Mouse (Mus musculus): Measurements from ENCODE around the gene Vipr1.

Vipr1 gene

GRCm38 (mm10) chr9:121677069-121677468 is 34.6 kb downstream of the Vipr1 start:
- no peak for DNase-seq (ENCODE audit: low spot score in 2 of 2)

GRCm38 (mm10) chr9:121677476-121677875 is 35.0 kb downstream of the Vipr1 start:
- DNase-seq (ENCODE audit: low spot score in 2 of 2), result no peak

GRCm38 (mm10) chr9:121679549-121679948 is 37.0 kb downstream of the Vipr1 start:
- peak in 1 of 2 experiments; percentile 70 for DNase-seq (ENCODE audit: low spot score in 2 of 2)

DNA sequence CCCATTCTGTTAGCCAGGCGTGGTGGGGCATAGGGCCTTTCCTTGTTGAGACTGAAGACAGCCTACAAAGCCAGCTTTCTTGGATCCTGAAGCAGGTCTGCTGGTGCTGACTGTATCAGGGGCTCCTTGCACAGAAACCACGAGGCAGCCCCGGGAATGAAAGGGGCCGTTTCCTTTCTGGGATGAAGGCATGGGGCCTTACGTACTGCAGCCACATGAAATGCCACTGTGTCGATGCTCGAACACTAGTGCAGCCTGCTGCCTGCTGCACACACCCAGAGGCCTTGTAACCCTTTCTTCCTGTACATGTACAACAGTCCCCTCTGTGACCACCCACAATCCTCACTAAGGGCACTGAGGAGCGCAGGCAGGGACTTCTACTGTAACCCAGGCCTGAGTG is 38.7 kb downstream of the Vipr1 start:
- no peak for DNase-seq (ENCODE audit: low spot score in 2 of 2)

GRCm38 (mm10) chr9:121682037-121682680 is 39.6 kb downstream of the Vipr1 start:
- no peak for DNase-seq (ENCODE audit: low spot score in 2 of 2)

- no peak for DNase-seq (ENCODE audit: low spot score in 2 of 2)
Observed at GRCm38 (mm10) chr9:121684702-121685101, 42.2 kb downstream of the Vipr1 start.

- DNase-seq (ENCODE audit: low spot score in 2 of 2), result no peak
Observed at GRCm38 (mm10) chr9:121690200-121690651, 47.7 kb downstream of the Vipr1 start.

DNA sequence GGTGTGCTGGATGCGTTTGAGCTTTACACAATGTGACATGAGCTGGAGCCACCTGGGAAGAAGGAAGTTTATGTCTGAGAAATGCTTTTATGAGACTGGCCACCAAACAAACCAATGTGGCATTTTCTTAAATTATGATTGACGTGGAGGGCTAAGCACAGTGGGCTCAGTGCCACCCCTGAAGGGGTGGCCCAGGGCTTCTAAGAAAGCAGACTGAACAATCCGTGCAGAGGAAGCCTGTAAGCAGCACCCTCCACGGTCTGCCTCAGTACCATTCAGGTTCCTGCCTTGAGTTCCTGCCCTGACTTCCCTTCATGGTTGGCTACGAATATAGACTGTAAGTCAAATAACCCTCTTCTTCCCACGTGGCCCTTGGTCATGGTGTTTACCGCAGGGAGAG is 48.2 kb downstream of the Vipr1 start:
- DNase-seq (ENCODE audit: low spot score in 2 of 2), result no peak

DNA sequence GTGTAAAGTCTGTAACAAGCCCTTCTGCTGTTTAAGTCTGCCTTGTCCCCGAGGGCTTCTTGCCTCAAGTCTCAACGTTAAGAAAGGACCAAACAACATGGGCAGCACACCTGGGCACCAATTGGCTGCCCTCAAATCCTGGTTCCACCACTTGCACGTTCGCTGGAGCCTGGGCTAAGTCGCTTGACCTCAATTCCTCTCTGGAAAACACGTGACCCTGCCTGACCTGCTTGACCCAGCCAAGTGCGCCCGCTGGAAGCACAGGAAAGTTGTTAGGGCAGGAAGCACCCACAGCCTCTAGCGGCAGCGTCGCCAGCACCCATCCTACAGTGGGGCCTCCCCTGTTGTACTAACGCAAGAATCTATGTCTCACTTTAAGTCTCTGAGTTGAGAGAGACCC is 52.2 kb downstream of the Vipr1 start:
- no peak for DNase-seq (ENCODE audit: low spot score in 2 of 2)

GRCm38 (mm10) chr9:121696626-121697025 is 54.1 kb downstream of the Vipr1 start:
- DNase-seq (ENCODE audit: low spot score in 2 of 2), result no peak

DNA sequence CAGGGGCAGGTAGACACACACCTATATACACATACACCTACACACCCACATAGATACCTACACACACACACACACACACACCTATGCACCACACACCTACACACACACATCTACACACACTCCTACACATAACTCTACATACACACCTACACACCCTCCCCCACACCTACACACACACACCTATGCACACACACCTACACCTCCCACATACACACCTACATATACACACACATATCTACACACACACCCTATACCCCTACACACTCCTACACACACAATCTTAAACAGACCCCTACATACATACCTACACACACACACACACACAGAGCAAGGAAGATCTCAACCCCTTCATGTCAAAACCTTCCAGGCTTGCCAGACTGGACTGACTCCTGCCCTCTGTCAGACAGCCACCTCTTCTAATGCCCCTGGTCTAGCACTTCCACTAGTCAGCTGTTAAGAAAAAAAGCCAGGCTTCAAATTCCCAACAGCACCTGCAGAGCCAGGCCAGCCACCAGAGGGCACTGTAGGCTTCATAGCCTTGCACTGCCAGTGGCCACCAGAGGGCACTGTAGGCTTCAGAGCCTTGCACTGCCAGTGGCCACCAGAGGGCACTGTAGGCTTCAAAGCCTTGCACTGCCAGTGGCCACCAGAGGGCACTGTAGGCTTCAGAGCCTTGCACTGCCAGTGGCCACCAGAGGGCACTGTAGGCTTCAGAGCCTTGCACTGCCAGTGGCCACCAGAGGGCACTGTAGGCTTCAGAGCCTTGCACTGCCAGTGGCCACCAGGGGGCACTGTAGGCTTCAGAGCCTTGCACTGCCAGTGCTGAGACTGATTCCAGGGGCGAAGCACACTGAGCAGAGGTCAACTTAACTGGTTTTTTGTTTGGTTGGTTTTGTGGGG is 54.9 kb downstream of the Vipr1 start:
- DNase-seq (ENCODE audit: low spot score in 2 of 2), result peak; percentile 69 to 81

- DNase-seq (ENCODE audit: low spot score in 2 of 2), result peak in 1 of 2 experiments; percentile 40
Observed at GRCm38 (mm10) chr9:121704261-121704645, 61.7 kb downstream of the Vipr1 start.

DNA sequence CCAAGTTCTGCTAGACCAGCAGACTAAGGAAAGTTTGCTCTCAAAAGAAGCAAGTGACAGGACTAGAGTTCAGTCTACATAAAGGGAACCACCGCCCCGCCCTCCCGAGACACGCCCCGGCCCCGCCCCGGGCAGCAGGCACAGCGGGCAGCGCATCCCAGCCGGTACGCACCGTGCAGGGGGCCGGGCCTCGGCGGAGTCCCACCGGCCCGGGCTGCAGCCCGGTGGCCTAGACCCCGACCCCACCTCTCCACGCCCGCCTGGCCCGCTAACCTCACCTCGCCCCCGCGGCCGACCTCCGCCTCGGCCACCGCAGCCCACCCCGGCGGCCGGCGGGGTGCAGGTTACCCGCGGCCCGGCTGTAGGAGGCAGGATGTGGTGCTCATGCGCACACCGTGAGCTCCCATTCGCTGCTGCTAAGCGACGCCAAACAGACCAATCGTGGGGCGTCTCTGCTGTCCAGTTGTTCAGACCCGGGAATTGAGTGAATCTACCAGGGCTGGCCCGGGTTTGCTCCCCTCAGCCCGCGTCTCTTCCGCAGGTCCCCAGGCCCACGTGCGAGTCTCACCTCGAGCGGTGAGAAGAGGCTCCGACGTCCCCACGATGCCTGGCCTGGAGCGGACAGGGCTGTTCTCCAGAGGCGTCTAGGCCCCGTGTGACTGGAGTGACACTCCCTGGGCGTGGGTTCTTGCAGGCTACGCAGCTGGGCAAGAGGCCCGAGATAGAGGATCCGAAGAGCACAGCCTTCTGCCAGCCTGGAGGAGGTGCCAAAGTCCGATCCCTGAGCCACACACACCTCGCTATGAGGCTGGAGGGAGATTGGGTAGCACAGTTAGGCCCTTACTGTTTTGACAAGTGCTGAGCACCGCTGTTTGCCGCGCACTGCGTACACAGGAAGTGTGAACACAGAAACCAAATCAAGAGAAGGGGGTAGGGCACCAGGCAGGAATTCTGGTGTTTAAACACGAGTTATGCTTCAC is 62.4 kb downstream of the Vipr1 start, which contains the start of gene Sec22c:
Sec22c (minus strand) TSS at position 845 of the 980 bp plus-strand sequence.
- peak; percentile 91 to 95 for DNase-seq (ENCODE audit: low spot score in 2 of 2)

- peak in 1 of 2 experiments; percentile 26 for DNase-seq (ENCODE audit: low spot score in 2 of 2)
Observed at GRCm38 (mm10) chr9:121706029-121706675, 63.6 kb downstream of the Vipr1 start.

GRCm38 (mm10) chr9:121707801-121708200 is 65.3 kb downstream of the Vipr1 start:
- DNase-seq (ENCODE audit: low spot score in 2 of 2), result no peak

DNA sequence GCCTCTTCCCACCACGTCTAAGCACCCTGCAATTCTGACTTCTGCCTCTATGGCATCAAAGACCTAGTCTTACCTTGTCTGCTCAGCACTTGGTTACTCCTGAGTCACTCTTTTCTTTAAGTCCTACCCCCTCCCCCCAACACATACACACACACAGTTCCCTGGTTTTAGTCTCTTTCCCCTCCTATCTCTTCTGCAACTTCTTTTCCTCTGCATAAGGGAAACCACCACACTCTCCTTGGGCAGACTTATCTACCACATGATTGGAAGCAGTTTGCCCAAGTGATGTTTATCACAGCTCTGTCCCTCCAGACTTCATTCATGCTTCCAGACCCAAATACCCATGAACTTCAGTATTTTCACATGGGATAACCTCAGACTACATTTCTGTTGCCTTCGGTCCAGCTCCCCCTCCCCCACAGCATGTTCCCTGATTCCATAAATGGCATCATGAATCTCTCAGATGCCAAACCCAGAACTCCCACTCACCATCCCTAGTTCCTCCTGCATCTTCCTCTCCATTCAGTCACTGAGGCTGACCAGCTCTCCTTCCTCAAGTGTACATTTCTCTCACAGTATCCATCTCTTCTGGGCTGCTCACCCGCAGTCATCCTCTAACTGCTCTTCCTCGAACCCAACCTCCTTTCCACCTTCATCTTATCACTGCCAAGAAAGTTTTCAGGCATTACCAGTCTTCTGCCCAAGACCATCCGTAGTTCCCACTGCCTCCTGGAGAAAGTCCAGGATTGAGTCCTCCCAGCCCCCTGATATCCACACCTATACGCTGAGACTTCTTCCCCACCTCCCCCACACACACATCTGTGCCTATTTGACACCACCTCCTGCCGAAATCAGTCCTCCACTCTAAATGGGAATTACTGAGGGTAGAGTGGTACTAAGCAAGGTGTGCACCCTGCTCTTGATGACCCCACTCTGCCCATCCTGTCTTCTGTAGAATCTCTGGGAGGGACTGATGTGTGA is 66.3 kb downstream of the Vipr1 start:
- no peak for DNase-seq (ENCODE audit: low spot score in 2 of 2)

GRCm38 (mm10) chr9:121709898-121710583 is 67.5 kb downstream of the Vipr1 start, which contains the start of gene Ss18l2:
Gene Ss18l2, plus strand, starts transcription at chr9:121710329.
- peak; percentile 94 to 99 for DNase-seq (ENCODE audit: low spot score in 2 of 2)

GRCm38 (mm10) chr9:121710584-121710975 is 68.1 kb downstream of the Vipr1 start:
- peak in 1 of 2 experiments; percentile 67 for DNase-seq (ENCODE audit: low spot score in 2 of 2)

DNA sequence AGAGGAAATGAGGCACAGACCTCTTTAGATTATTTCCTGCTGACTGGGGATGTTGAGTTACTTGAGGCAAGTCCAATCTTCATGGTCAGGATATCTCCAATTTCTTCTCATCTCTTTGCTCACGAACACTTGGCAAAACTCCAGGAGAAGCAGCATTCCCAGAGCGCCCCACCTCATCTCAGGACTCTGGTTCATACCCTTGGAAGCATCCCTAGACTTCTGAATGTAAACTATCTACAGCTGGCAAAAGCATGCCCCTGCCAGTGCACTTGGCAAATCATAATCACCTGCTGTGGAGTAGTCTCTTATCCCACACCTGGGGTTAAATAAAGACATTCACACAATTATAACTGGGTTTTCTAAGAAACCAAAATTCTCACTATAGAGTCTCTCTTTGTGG is 74.5 kb downstream of the Vipr1 start:
- no peak for DNase-seq (ENCODE audit: low spot score in 2 of 2)
